Mouse (Mus musculus): ENCODE results near the gene Atf7. TPM values are rescaled to one million over a fixed set of nuclear protein-coding genes. Genes with fewer than 3 reads are reported as not detected.

Gene Atf7
- polyA plus RNA-seq, 1 experiment from 2014 or later: 9.8 TPM

GRCm38 (mm10) chr15:102576972-102577371 is 48.3 kb downstream of the Atf7 start:
- H3K4me3 ChIP-seq (ENCODE audit: low read depth, low read length): no peak overlapping the region
- H3K27me3 ChIP-seq (ENCODE audit: control insufficient read depth, insufficient read depth, low read length): no peaks in the 10 kb centered on the region
- no peaks in the 10 kb centered on the region for H3K36me3 ChIP-seq (ENCODE audit: control insufficient read depth, insufficient read depth, low read length)
- H3K27ac ChIP-seq (ENCODE audit: low read depth, low read length): no peak overlapping the region
- no peak overlapping the region for H3K9ac ChIP-seq (ENCODE audit: low read length)
- ATAC-seq (ENCODE audit: low FRiP score): no peak
- H3K4me2 ChIP-seq: no peak overlapping the region
- H3K9me3 ChIP-seq (ENCODE audit: control insufficient read depth, low read length): no peaks in the 10 kb centered on the region
- H3K4me1 ChIP-seq (ENCODE audit: control insufficient read depth, insufficient read depth, low read length): no peaks in the 10 kb centered on the region
- DNase-seq (ENCODE audit: low spot score, missing footprints): peak; percentile 78
- 86% methylated on average over 1 of the region's 1 CpGs for WGBS

- Histone ChIP-seq H3K9ac (ENCODE audit: low read length) (no peak overlapping the region), H3K9me3 (ENCODE audit: control insufficient read depth, low read length) (no peaks in the 10 kb centered on the region), H3K27me3 (ENCODE audit: control insufficient read depth, insufficient read depth, low read length) (no peaks in the 10 kb centered on the region), H3K4me2 (no peak overlapping the region), H3K36me3 (ENCODE audit: control insufficient read depth, insufficient read depth, low read length) (no peaks in the 10 kb centered on the region), H3K4me3 (ENCODE audit: low read depth, low read length) (no peak overlapping the region), H3K27ac (ENCODE audit: low read depth, low read length) (no peak overlapping the region), H3K4me1 (ENCODE audit: control insufficient read depth, insufficient read depth, low read length) (no peaks in the 10 kb centered on the region)
- 90% methylated on average over 3 of the region's 3 CpGs for WGBS
- DNase-seq (ENCODE audit: low spot score, missing footprints) (no peak), ATAC-seq (ENCODE audit: low FRiP score) (no peak)
Measured at GRCm38 (mm10) chr15:102572081-102572480, 53.2 kb downstream of the Atf7 start.

GRCm38 (mm10) chr15:102567849-102568248 is 57.4 kb downstream of the Atf7 start:
- 90% methylated on average over 2 of the region's 2 CpGs for WGBS
- no peak for DNase-seq (ENCODE audit: low spot score, missing footprints)
- 0 out of 2 replicates have a peak, but pooled peaks cover 3% of the 10 kb centered on the region for H3K36me3 ChIP-seq (ENCODE audit: control insufficient read depth, insufficient read depth, low read length)
- ATAC-seq (ENCODE audit: low FRiP score): no peak
- H3K4me1 ChIP-seq (ENCODE audit: control insufficient read depth, insufficient read depth, low read length): no peaks in the 10 kb centered on the region
- H3K27me3 ChIP-seq (ENCODE audit: control insufficient read depth, insufficient read depth, low read length): no peaks in the 10 kb centered on the region
- H3K9me3 ChIP-seq (ENCODE audit: control insufficient read depth, low read length): no peaks in the 10 kb centered on the region
- H3K4me3 ChIP-seq (ENCODE audit: low read depth, low read length): no peak overlapping the region
- H3K9ac ChIP-seq (ENCODE audit: low read length): no peak overlapping the region
- H3K4me2 ChIP-seq: no peak overlapping the region
- no peak overlapping the region for H3K27ac ChIP-seq (ENCODE audit: low read depth, low read length)

- no peak overlapping the region for H3K4me2 ChIP-seq
- no peak overlapping the region for H3K4me3 ChIP-seq (ENCODE audit: low read depth, low read length)
- H3K9ac ChIP-seq (ENCODE audit: low read length): no peak overlapping the region
- DNase-seq (ENCODE audit: low spot score, missing footprints) (peak; percentile 72), ATAC-seq (ENCODE audit: low FRiP score) (no peak)
- H3K27me3 ChIP-seq (ENCODE audit: control insufficient read depth, insufficient read depth, low read length): no peaks in the 10 kb centered on the region
- H3K9me3 ChIP-seq (ENCODE audit: control insufficient read depth, low read length): no peaks in the 10 kb centered on the region
- 83% methylated on average over 5 of the region's 5 CpGs for WGBS
- 0 out of 2 replicates have a peak, but pooled peaks cover 3% of the 10 kb centered on the region for H3K36me3 ChIP-seq (ENCODE audit: control insufficient read depth, insufficient read depth, low read length)
- no peak overlapping the region for H3K27ac ChIP-seq (ENCODE audit: low read depth, low read length)
- no peaks in the 10 kb centered on the region for H3K4me1 ChIP-seq (ENCODE audit: control insufficient read depth, insufficient read depth, low read length)
Measured at GRCm38 (mm10) chr15:102563681-102564080, 61.6 kb downstream of the Atf7 start.

GRCm38 (mm10) chr15:102563061-102563460 is 62.2 kb downstream of the Atf7 start:
- H3K36me3 ChIP-seq (ENCODE audit: control insufficient read depth, insufficient read depth, low read length): 0 out of 2 replicates have a peak, but pooled peaks cover 3% of the 10 kb centered on the region
- DNase-seq (ENCODE audit: low spot score, missing footprints) (peak; percentile 67), ATAC-seq (ENCODE audit: low FRiP score) (no peak)
- H3K9me3 ChIP-seq (ENCODE audit: control insufficient read depth, low read length): no peaks in the 10 kb centered on the region
- no peaks in the 10 kb centered on the region for H3K4me1 ChIP-seq (ENCODE audit: control insufficient read depth, insufficient read depth, low read length)
- H3K9ac ChIP-seq (ENCODE audit: low read length): no peak overlapping the region
- no peak overlapping the region for H3K4me3 ChIP-seq (ENCODE audit: low read depth, low read length)
- H3K4me2 ChIP-seq: no peak overlapping the region
- H3K27me3 ChIP-seq (ENCODE audit: control insufficient read depth, insufficient read depth, low read length): no peaks in the 10 kb centered on the region
- WGBS: 85% methylated on average over 3 of the region's 3 CpGs
- no peak overlapping the region for H3K27ac ChIP-seq (ENCODE audit: low read depth, low read length)

GRCm38 (mm10) chr15:102562491-102562890 is 62.8 kb downstream of the Atf7 start:
- no peak for ATAC-seq (ENCODE audit: low FRiP score)
- H3K4me3 ChIP-seq (ENCODE audit: low read depth, low read length): no peak overlapping the region
- WGBS: 97% methylated on average over 1 of the region's 1 CpGs
- no peak overlapping the region for H3K27ac ChIP-seq (ENCODE audit: low read depth, low read length)
- H3K4me2 ChIP-seq: no peak overlapping the region
- no peaks in the 10 kb centered on the region for H3K9me3 ChIP-seq (ENCODE audit: control insufficient read depth, low read length)
- H3K36me3 ChIP-seq (ENCODE audit: control insufficient read depth, insufficient read depth, low read length): peaks cover 3% of the 10 kb centered on the region; the same call in 1 of the 2 replicates
- no peak overlapping the region for H3K9ac ChIP-seq (ENCODE audit: low read length)
- no peaks in the 10 kb centered on the region for H3K4me1 ChIP-seq (ENCODE audit: control insufficient read depth, insufficient read depth, low read length)
- no peaks in the 10 kb centered on the region for H3K27me3 ChIP-seq (ENCODE audit: control insufficient read depth, insufficient read depth, low read length)
- DNase-seq (ENCODE audit: low spot score, missing footprints): peak; percentile 57

- no peaks in the 10 kb centered on the region for H3K9me3 ChIP-seq (ENCODE audit: control insufficient read depth, low read length)
- H3K4me3 ChIP-seq (ENCODE audit: low read depth, low read length): no peak overlapping the region
- H3K36me3 ChIP-seq (ENCODE audit: control insufficient read depth, insufficient read depth, low read length): peaks cover 11% of the 10 kb centered on the region; the same call in 1 of the 2 replicates
- H3K27ac ChIP-seq (ENCODE audit: low read depth, low read length): no peak overlapping the region
- H3K4me2 ChIP-seq: no peak overlapping the region
- DNase-seq (ENCODE audit: low spot score, missing footprints): peak; percentile 10
- H3K27me3 ChIP-seq (ENCODE audit: control insufficient read depth, insufficient read depth, low read length): no peaks in the 10 kb centered on the region
- H3K9ac ChIP-seq (ENCODE audit: low read length): no peak overlapping the region
- no peak for ATAC-seq (ENCODE audit: low FRiP score)
- H3K4me1 ChIP-seq (ENCODE audit: control insufficient read depth, insufficient read depth, low read length): no peaks in the 10 kb centered on the region
Measured at GRCm38 (mm10) chr15:102557580-102557979, 67.7 kb downstream of the Atf7 start.

GRCm38 (mm10) chr15:102555581-102555980 is 69.7 kb downstream of the Atf7 start:
- no peaks in the 10 kb centered on the region for H3K9me3 ChIP-seq (ENCODE audit: control insufficient read depth, low read length)
- H3K36me3 ChIP-seq (ENCODE audit: control insufficient read depth, insufficient read depth, low read length): peaks cover 11% of the 10 kb centered on the region; the same call in 1 of the 2 replicates
- H3K4me3 ChIP-seq (ENCODE audit: low read depth, low read length): no peak overlapping the region
- DNase-seq (ENCODE audit: low spot score, missing footprints) (peak; percentile 19), ATAC-seq (ENCODE audit: low FRiP score) (no peak)
- no peak overlapping the region for H3K27ac ChIP-seq (ENCODE audit: low read depth, low read length)
- H3K4me2 ChIP-seq: no peak overlapping the region
- no peak overlapping the region for H3K9ac ChIP-seq (ENCODE audit: low read length)
- no peaks in the 10 kb centered on the region for H3K27me3 ChIP-seq (ENCODE audit: control insufficient read depth, insufficient read depth, low read length)
- no peaks in the 10 kb centered on the region for H3K4me1 ChIP-seq (ENCODE audit: control insufficient read depth, insufficient read depth, low read length)
- WGBS: 96% methylated on average over 1 of the region's 1 CpGs

GRCm38 (mm10) chr15:102552599-102552998 is 72.7 kb downstream of the Atf7 start:
- Histone ChIP-seq H3K36me3 (ENCODE audit: control insufficient read depth, insufficient read depth, low read length) (peaks cover 11% of the 10 kb centered on the region; the same call in 1 of the 2 replicates), H3K27ac (ENCODE audit: low read depth, low read length) (no peak overlapping the region), H3K4me1 (ENCODE audit: control insufficient read depth, insufficient read depth, low read length) (no peaks in the 10 kb centered on the region), H3K9me3 (ENCODE audit: control insufficient read depth, low read length) (no peaks in the 10 kb centered on the region), H3K27me3 (ENCODE audit: control insufficient read depth, insufficient read depth, low read length) (no peaks in the 10 kb centered on the region), H3K9ac (ENCODE audit: low read length) (no peak overlapping the region), H3K4me3 (ENCODE audit: low read depth, low read length) (no peak overlapping the region), H3K4me2 (no peak overlapping the region)
- no peak for ATAC-seq (ENCODE audit: low FRiP score)
- peak; percentile 35 for DNase-seq (ENCODE audit: low spot score, missing footprints)
- WGBS: 91% methylated on average over 5 of the region's 5 CpGs

Measured in midbrain, embryonic 11.5 days (tissue).